Mouse (Mus musculus): ENCODE measurements around the gene Xylb. TPM values are rescaled to one million over a fixed set of nuclear protein-coding genes. Genes with fewer than 3 reads are reported as not detected.

Gene Xylb
- 8.9 and 11.1 TPM in 2 replicates for polyA plus RNA-seq (2012; rRNA removed)
- polyA plus RNA-seq (2014; fragmentation: Nextera tagmentation; extraction: Ambion mirVana): 5.2 and 5.5 TPM in 2 replicates

DNA sequence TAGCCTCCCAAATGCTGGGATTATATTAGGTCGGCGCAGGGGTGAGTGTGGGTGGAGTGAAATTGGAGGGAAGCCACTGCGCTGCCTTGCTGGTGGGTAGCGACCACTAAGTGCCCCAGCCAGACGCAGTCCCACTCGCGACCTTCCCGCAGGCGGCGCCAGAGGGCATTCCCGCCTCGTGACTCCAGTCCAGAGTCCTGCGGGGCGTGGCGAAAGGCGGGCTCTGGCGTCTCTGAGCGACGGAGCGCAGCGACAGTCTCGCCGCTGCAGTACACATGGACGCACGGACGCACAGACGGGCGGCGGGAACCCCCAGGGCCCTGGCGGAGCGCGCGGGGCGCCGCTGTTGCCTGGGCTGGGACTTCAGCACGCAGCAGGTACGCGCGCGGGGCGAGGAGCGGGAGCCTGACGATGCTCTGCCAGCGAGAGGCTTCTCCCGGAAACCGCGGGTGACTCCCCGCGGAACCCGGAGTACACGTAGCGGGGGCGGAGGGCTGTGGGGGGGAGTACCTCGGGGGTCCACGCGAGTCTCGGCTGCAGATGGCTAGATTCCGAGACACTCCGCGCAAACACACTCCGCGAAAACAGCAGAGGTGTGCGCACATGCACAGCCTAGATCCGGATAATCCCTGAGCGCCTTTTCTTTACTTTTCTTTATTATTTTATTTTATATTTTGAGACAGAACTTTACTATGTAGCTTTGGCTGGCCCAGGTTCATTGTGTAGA, at the start of gene Xylb:
Gene Xylb (plus strand): TSS at position 51 of the 727 bp plus-strand sequence.
- peak within 1 kb of the TSS; percentile 81 for H3K4me2 ChIP-seq (replicated peaks; ENCODE audit: low read depth, low read length, severe bottlenecking)
- DNase-seq (ENCODE audit: low spot score) (peak; percentile 86), ATAC-seq (ENCODE audit: low FRiP score, low read depth) (peak; percentile 87)
- no peak for TF ChIP-seq POLR2A (IDR thresholded peaks at IDR 0.05; ENCODE audit: borderline replicate concordance, extremely low read depth, insufficient read depth, insufficient read length)
- no peak within 1 kb of the TSS for H3K27ac ChIP-seq (replicated peaks; ENCODE audit: low read depth, low read length)
- H3K4me3 ChIP-seq (replicated peaks; ENCODE audit: low read length): peak within 1 kb of the TSS; percentile 65
- peaks cover 4% of the 10 kb centered on the region for H3K4me1 ChIP-seq (ENCODE audit: control insufficient read depth, insufficient read depth, low read length)
- H3K36me3 ChIP-seq (ENCODE audit: control insufficient read depth, insufficient read depth, low read length): peaks cover 3% of the 10 kb centered on the region
- peak within 1 kb of the TSS; percentile 73 for H3K9ac ChIP-seq (ENCODE audit: low read depth, low read length, severe bottlenecking)
- WGBS: 2% methylated on average over 65 of the region's 65 CpGs
- H3K9me3 ChIP-seq (ENCODE audit: control insufficient read depth, low read length): no peaks in the 10 kb centered on the region
- H3K27me3 ChIP-seq (ENCODE audit: control insufficient read depth, insufficient read depth, low read length): no peaks in the 10 kb centered on the region

DNA sequence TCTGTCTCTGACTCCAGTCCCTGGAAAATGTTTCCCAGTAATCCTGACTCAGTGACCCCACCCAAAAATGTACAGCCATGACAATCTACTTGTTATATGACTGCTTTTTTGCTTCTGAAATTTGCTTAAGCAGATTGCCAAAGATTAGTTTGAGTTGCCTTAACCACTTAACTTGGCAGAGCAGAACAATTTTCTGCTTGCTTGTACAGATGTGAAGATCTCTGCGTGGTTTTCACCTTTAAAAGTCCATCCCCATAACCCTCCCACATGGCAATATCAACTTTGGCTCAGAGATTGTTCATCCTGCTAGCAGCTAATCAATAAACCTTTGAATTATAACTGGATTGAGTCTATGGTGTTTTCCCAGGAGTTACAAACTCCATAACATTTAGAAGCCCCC, 48.1 kb upstream of the Xylb start:
- Histone ChIP-seq H3K4me3 (replicated peaks; ENCODE audit: low read length) (no peak overlapping the region), H3K4me2 (replicated peaks; ENCODE audit: low read depth, low read length, severe bottlenecking) (no peak overlapping the region), H3K4me1 (ENCODE audit: control insufficient read depth, insufficient read depth, low read length) (no peaks in the 10 kb centered on the region), H3K9ac (ENCODE audit: low read depth, low read length, severe bottlenecking) (no peak overlapping the region), H3K9me3 (ENCODE audit: control insufficient read depth, low read length) (no peaks in the 10 kb centered on the region), H3K27ac (replicated peaks; ENCODE audit: low read depth, low read length) (no peak overlapping the region), H3K27me3 (ENCODE audit: control insufficient read depth, insufficient read depth, low read length) (no peaks in the 10 kb centered on the region), H3K36me3 (ENCODE audit: control insufficient read depth, insufficient read depth, low read length) (peaks cover under 1% of the 10 kb centered on the region; the same call in 1 of the 2 replicates)
- WGBS: 90% methylated on average over 1 of the region's 1 CpGs
- DNase-seq (ENCODE audit: low spot score) (no peak), ATAC-seq (ENCODE audit: low FRiP score, low read depth) (no peak)
- TF ChIP-seq POLR2A (IDR thresholded peaks at IDR 0.05; ENCODE audit: borderline replicate concordance, extremely low read depth, insufficient read depth, insufficient read length): no peak

DNA sequence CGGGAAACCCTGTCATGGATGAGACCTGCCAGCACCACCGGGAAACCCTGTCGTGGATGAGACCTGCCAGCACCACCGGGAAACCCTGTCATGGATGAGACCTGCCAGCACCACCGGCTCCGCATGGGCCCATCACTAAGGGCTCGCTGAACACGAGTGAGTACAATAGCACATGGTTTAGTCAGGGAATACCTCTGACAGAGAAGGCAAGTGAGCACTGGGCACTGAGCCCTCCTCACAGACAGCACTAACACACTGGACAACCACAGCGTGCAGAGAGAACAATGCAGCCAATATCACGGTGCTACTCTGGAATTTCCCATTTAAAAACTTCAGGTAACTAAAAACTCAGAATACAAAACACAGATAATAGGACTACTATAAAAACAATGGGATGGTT, 44.1 kb upstream of the Xylb start:
- H3K27ac ChIP-seq (replicated peaks; ENCODE audit: low read depth, low read length): no peak overlapping the region
- no peak overlapping the region for H3K4me2 ChIP-seq (replicated peaks; ENCODE audit: low read depth, low read length, severe bottlenecking)
- no peaks in the 10 kb centered on the region for H3K36me3 ChIP-seq (ENCODE audit: control insufficient read depth, insufficient read depth, low read length)
- no peak overlapping the region for H3K9ac ChIP-seq (ENCODE audit: low read depth, low read length, severe bottlenecking)
- 97% methylated on average over 8 of the region's 10 CpGs for WGBS
- no peaks in the 10 kb centered on the region for H3K9me3 ChIP-seq (ENCODE audit: control insufficient read depth, low read length)
- ATAC-seq (ENCODE audit: low FRiP score, low read depth) (no peak), DNase-seq (ENCODE audit: low spot score) (no peak)
- H3K27me3 ChIP-seq (ENCODE audit: control insufficient read depth, insufficient read depth, low read length): no peaks in the 10 kb centered on the region
- H3K4me1 ChIP-seq (ENCODE audit: control insufficient read depth, insufficient read depth, low read length): no peaks in the 10 kb centered on the region
- no peak overlapping the region for H3K4me3 ChIP-seq (replicated peaks; ENCODE audit: low read length)
- TF ChIP-seq POLR2A (IDR thresholded peaks at IDR 0.05; ENCODE audit: borderline replicate concordance, extremely low read depth, insufficient read depth, insufficient read length): no peak

DNA sequence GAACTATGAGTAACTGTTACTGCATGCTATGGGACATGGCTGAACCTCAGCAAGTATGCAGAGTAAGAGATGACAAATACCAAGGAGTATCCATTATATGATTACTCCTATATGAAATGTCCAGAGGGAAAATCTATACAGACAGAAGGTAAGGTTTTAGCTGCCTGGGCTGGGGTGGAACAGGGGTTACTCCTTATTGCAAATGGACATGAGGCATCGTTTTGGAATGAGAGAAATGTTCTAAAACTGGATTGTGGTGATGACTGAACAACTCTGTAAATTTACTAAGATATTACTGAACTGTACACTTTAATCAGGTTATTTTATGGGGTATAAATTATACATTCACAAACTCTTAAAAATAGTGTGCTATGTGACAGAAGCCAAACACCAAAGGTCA, 38.3 kb upstream of the Xylb start:
- no peak for TF ChIP-seq POLR2A (IDR thresholded peaks at IDR 0.05; ENCODE audit: borderline replicate concordance, extremely low read depth, insufficient read depth, insufficient read length)
- H3K9me3 ChIP-seq (ENCODE audit: control insufficient read depth, low read length): no peaks in the 10 kb centered on the region
- H3K4me3 ChIP-seq (replicated peaks; ENCODE audit: low read length): no peak overlapping the region
- H3K9ac ChIP-seq (ENCODE audit: low read depth, low read length, severe bottlenecking): no peak overlapping the region
- H3K36me3 ChIP-seq (ENCODE audit: control insufficient read depth, insufficient read depth, low read length): no peaks in the 10 kb centered on the region
- H3K27ac ChIP-seq (replicated peaks; ENCODE audit: low read depth, low read length): no peak overlapping the region
- no peak overlapping the region for H3K4me2 ChIP-seq (replicated peaks; ENCODE audit: low read depth, low read length, severe bottlenecking)
- no peaks in the 10 kb centered on the region for H3K27me3 ChIP-seq (ENCODE audit: control insufficient read depth, insufficient read depth, low read length)
- DNase-seq (ENCODE audit: low spot score): no peak
- 88% methylated on average over 1 of the region's 1 CpGs for WGBS
- ATAC-seq (ENCODE audit: low FRiP score, low read depth): no peak
- peaks cover 8% of the 10 kb centered on the region for H3K4me1 ChIP-seq (ENCODE audit: control insufficient read depth, insufficient read depth, low read length)

DNA sequence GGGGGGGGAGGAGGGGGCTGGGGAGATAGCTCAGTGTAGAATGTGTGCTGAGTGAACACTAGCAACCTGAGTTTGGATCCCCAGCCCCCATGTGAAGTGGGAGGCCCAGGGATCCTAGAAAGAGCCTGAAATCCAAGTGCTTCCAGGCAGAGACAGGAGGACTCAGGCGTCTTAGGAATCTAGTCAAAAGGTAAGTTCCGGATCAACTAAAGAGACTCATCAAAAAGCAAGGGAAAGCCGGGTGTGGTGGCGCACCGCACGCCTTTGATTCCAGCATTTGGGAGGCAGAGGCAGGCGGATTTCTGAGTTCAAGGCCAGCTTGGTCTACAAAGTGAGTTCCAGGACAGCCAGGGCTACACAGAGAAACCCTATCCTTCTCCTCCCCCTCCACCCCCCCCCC, 36.7 kb upstream of the Xylb start:
- no peaks in the 10 kb centered on the region for H3K9me3 ChIP-seq (ENCODE audit: control insufficient read depth, low read length)
- TF ChIP-seq POLR2A (IDR thresholded peaks at IDR 0.05; ENCODE audit: borderline replicate concordance, extremely low read depth, insufficient read depth, insufficient read length): no peak
- H3K4me3 ChIP-seq (replicated peaks; ENCODE audit: low read length): no peak overlapping the region
- no peaks in the 10 kb centered on the region for H3K36me3 ChIP-seq (ENCODE audit: control insufficient read depth, insufficient read depth, low read length)
- WGBS: 81% methylated on average over 7 of the region's 7 CpGs
- no peaks in the 10 kb centered on the region for H3K27me3 ChIP-seq (ENCODE audit: control insufficient read depth, insufficient read depth, low read length)
- H3K9ac ChIP-seq (ENCODE audit: low read depth, low read length, severe bottlenecking): no peak overlapping the region
- H3K4me1 ChIP-seq (ENCODE audit: control insufficient read depth, insufficient read depth, low read length): peaks cover 8% of the 10 kb centered on the region
- H3K4me2 ChIP-seq (replicated peaks; ENCODE audit: low read depth, low read length, severe bottlenecking): no peak overlapping the region
- no peak overlapping the region for H3K27ac ChIP-seq (replicated peaks; ENCODE audit: low read depth, low read length)
- DNase-seq (ENCODE audit: low spot score): no peak
- no peak for ATAC-seq (ENCODE audit: low FRiP score, low read depth)

Data from limb, embryonic 14.5 days (tissue).